Mouse (Mus musculus) G1E-ER4 (cell line): ENCODE data around the gene Mtor. TPM values are rescaled to one million over a fixed set of nuclear protein-coding genes. Genes with fewer than 3 reads are reported as not detected.

Experiments used
- GATA1 ChIP-seq: IDR thresholded peaks from one replicate; pipeline ENCODE4 v1.8.0; 2012; ENCODE audit warnings: low read length, inconsistent platforms
- polyA plus RNA-seq: library from polyadenylated mRNA; stranded (reverse); fragments of >175 nt; gene quantifications from 2 replicates; pipeline ENCODE4 v1.2.3, GENCODE M21; 2012

Mtor gene
- 11.7 and 15.5 TPM in 2 replicates for polyA plus RNA-seq

DNA sequence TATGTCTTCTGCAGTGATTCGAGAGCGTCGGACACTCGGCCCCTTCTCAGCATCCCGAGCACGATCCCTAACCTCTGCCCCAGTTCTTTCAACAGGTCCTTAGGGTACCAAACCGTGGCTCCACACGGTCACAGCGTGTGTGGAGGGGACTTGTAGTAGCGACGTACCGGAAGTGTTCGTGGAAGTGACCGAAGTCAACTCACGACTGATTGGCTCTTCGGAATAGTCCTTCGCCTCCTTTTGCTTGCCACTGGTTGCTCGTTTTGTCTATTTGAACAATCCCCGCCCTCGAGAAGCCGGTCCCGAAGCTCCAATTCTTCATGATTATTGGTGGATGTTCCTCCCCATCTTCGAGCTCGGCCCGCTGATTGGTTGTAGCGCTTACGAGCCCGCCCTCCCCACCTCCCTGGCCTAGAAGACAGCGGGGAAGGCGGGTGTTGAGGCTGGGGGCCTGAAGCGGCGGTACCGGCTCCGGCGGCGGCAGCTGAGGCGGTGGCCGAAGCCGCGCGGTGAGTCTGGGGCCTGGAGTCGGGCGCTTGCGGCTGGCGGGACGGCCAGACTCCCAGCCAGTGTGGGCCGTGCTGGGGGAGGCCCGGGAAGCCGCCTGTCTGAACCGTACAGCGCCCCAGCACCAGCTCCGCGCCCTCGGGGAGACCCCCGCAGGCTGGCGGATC, at the start of gene Mtor:
Gene Mtor (plus strand): TSS at position 433 of the 674 bp plus-strand sequence.
- TF ChIP-seq GATA1, result no peak

DNA sequence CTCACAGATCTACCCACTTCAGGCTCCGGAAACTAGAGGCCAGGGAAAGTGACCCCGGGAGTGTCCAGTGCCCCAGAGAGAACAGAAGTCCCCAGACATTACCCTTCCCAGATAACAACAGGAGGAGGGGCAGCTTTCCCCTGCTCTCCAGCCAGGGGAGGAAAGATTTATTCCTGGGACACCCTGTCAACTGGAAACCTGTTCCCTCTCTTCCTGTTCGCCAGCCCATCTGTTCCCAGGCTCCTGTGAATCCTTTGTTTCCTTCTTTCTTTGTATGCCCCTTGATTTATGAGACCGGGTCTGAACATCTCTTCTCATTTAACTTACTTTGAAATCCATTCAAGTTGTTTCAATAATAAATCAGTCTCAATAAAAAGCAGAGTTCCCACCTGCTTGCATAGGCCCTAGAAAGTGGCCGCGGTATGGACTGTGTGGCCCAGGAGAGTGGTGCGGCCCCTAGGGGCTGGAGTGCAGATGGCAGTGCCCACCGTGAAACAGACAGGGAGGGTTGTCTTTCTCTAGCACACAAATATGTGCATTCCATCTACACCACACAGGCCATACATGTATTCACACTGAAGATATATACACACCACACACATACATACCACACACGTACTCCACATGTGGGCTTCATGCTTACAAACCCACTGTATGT, 48.8 kb upstream of the Mtor start:
- TF ChIP-seq GATA1, result no peak

DNA sequence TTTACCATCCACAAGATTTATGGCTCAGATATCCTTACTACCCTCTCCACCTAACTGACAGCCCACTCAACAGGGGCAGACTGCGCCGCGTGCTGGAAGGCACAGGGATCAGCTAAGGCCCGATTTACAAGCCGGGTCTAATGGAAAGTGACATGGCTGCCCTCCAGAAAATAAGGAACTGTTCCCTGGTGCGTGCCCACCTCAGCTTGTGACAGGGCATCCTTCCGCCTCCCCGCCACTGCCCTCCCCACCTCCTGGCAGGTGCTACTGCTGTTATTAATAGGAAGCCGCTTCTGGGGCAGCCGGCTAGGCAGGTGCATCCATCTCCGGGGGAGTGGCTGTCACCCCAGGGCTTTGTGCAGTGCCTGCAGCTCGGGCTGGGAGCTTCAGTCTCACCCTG, 45.0 kb upstream of the Mtor start:
- TF ChIP-seq GATA1, result no peak

GRCm38 (mm10) chr4:148404748-148405147, 43.7 kb upstream of the Mtor start:
- no peak for TF ChIP-seq GATA1

- no peak for TF ChIP-seq GATA1
Observed at GRCm38 (mm10) chr4:148405255-148405788, 43.1 kb upstream of the Mtor start.

- no peak for TF ChIP-seq GATA1
Observed at GRCm38 (mm10) chr4:148408256-148408975, 40.0 kb upstream of the Mtor start.

- TF ChIP-seq GATA1, result no peak
Observed at GRCm38 (mm10) chr4:148415575-148415974, 32.8 kb upstream of the Mtor start.

- TF ChIP-seq GATA1, result no peak
Observed at GRCm38 (mm10) chr4:148417074-148417526, 31.3 kb upstream of the Mtor start.

GRCm38 (mm10) chr4:148417559-148417958, 30.9 kb upstream of the Mtor start:
- no peak for TF ChIP-seq GATA1

- no peak for TF ChIP-seq GATA1
Observed at GRCm38 (mm10) chr4:148426950-148427850, 21.2 kb upstream of the Mtor start.

GRCm38 (mm10) chr4:148428544-148428943, 19.9 kb upstream of the Mtor start:
- TF ChIP-seq GATA1, result no peak

DNA sequence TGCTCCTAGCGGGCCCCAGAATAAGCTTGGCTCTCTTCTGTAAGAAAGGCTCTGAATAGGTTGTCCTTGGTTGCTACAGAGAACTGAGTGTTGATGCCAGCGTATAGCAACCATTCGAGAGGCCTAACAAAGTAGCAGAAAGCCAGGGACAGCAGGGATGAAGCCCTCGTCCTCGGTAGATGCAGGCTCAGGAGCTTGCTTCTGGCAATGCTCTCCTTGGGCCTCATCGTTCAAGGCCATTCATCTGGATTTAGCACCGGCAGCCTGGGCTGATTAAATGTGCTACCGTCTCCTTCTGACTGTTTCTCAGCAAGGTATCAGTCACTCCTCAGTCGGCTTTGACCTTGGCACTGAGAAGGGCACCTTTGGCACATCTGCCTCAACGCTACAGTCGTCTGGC, 19.3 kb upstream of the Mtor start:
- no peak for TF ChIP-seq GATA1

DNA sequence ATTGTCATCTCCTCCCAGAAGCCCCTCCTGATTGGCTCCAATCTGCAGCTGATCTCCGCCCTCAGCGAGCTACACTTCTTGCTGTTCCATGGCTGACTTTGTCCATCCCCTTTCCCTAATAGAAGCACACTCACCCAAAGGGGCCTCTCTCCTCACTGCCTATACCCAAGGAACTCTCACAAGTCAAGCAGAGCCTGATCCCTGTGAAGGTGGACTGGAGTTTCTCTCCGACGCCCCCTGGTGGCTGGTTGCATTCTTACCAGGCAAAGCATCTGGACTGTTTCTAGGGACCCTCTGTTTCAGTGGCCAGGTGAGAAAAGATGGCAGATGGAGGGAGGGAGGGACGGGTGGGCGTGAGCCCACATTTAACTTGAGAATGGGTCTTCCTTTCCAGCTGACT, 18.7 kb upstream of the Mtor start:
- TF ChIP-seq GATA1, result no peak

- no peak for TF ChIP-seq GATA1
Observed at GRCm38 (mm10) chr4:148430880-148431519, 17.4 kb upstream of the Mtor start.

DNA sequence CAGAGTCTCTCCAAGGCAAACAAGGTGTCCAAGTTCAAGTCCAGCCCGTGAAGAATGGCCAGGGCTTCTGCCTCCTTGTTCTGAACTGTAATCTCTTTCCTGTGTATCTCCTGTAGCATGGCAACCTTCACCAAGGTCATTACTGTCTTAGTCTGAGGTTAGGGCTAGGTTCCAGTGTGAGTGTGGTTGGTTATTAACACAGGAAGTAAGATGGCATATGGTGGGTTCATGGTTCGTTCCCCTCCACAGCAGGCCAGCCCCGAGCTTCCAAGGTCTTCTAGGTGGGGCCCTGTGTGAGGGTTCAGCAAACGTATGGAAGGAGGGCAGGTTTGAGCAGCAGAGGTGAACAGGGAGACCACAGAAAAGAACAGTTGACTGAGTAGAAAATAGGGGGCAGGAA, 15.9 kb upstream of the Mtor start:
- no peak for TF ChIP-seq GATA1
